Mouse (Mus musculus): ENCODE data around the gene Rapgef4. TPM values are rescaled to one million over a fixed set of nuclear protein-coding genes. Genes with fewer than 3 reads are reported as not detected.
"Not testable (repeated sequence)": the region's sequence is repeated elsewhere in the genome, so short reads cannot be mapped to it uniquely, and the experiment has no call there.

The Rapgef4 gene
- polyA plus RNA-seq, 1 experiment, result not detected

GRCm38 (mm10) chr2:72136486-72137264 is 155.6 kb downstream of the Rapgef4 start:
- H3K27ac ChIP-seq (ENCODE audit: insufficient read depth, low read depth, low read length), result no peak overlapping the region
- TF ChIP-seq CTCF (IDR thresholded peaks at IDR 0.05; ENCODE audit: insufficient read depth, low read depth, low read length) (no peak), POLR2A (IDR thresholded peaks at IDR 0.05; ENCODE audit: insufficient read depth, low read depth, low read length) (no peak)
- H3K4me1 ChIP-seq (ENCODE audit: control insufficient read depth, insufficient read depth, low read length), result peaks cover 2% of the 10 kb centered on the region; the same call in 1 of the 2 replicates
- 54% methylated on average over 9 of the region's 9 CpGs for WGBS
- no peak overlapping the region for H3K4me3 ChIP-seq (ENCODE audit: insufficient read depth, low read depth, low read length)

GRCm38 (mm10) chr2:72139863-72140845 is 159.1 kb downstream of the Rapgef4 start:
- Histone ChIP-seq H3K4me1 (ENCODE audit: control insufficient read depth, insufficient read depth, low read length) (peaks cover 3% of the 10 kb centered on the region; the same call in 1 of the 2 replicates), H3K27ac (ENCODE audit: insufficient read depth, low read depth, low read length) (no peak overlapping the region), H3K4me3 (ENCODE audit: insufficient read depth, low read depth, low read length) (no peak overlapping the region)
- TF ChIP-seq CTCF (IDR thresholded peaks at IDR 0.05; ENCODE audit: insufficient read depth, low read depth, low read length) (no peak), POLR2A (IDR thresholded peaks at IDR 0.05; ENCODE audit: insufficient read depth, low read depth, low read length) (no peak)
- 80% methylated on average over 14 of the region's 14 CpGs for WGBS

DNA sequence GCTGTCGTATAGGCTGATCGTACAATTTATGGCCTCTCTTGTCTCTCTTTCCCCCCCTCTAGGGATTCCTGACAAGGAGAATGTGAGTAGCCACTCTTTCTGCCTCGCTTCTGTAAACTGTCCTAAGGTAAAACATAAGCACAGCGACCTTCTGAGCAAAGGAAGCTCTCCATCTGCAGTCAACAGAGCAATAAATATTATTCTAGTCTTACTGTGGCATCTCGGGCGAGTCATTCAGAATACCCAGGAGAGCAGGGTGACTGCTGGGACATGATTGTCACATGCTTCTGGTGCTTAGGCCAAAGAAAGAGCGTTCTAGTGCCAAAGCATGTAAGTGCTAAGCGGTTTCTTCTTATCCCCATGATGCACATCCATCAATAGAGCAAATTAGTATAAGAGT is 160.1 kb downstream of the Rapgef4 start:
- TF ChIP-seq POLR2A (IDR thresholded peaks at IDR 0.05; ENCODE audit: insufficient read depth, low read depth, low read length) (no peak), CTCF (IDR thresholded peaks at IDR 0.05; ENCODE audit: insufficient read depth, low read depth, low read length) (no peak)
- H3K4me1 ChIP-seq (ENCODE audit: control insufficient read depth, insufficient read depth, low read length), result peaks cover 2% of the 10 kb centered on the region; the same call in 1 of the 2 replicates
- no peak overlapping the region for H3K27ac ChIP-seq (ENCODE audit: insufficient read depth, low read depth, low read length)
- 92% methylated on average over 8 of the region's 8 CpGs for whole genome bisulfite sequencing
- no peak overlapping the region for H3K4me3 ChIP-seq (ENCODE audit: insufficient read depth, low read depth, low read length)

GRCm38 (mm10) chr2:72141732-72142131 is 160.7 kb downstream of the Rapgef4 start:
- not testable (repeated sequence) for H3K4me3 ChIP-seq (ENCODE audit: insufficient read depth, low read depth, low read length); H3K27ac ChIP-seq (ENCODE audit: insufficient read depth, low read depth, low read length); H3K4me1 ChIP-seq (ENCODE audit: control insufficient read depth, insufficient read depth, low read length)
- WGBS, result 93% methylated on average over 4 of the region's 4 CpGs

DNA sequence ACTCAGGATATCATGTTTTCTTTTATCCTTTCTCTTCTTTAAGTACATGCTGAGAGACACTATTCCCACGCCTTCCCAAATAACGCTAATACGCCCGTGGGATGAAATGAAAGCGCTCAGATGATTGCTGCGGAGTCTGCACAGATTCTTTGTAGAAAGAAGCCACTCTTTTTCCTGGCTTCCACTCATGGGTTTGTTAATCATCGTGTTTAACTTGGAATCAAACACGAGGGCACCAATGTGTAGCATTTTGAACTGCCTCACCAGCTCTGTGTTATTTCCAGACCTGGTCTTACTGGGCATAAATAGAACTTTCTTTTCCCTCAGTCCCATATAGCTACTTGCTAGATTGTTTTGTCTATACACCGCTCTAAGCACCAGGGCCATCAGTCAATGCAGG is 162.4 kb downstream of the Rapgef4 start:
- WGBS, result 57% methylated on average over 9 of the region's 9 CpGs

DNA sequence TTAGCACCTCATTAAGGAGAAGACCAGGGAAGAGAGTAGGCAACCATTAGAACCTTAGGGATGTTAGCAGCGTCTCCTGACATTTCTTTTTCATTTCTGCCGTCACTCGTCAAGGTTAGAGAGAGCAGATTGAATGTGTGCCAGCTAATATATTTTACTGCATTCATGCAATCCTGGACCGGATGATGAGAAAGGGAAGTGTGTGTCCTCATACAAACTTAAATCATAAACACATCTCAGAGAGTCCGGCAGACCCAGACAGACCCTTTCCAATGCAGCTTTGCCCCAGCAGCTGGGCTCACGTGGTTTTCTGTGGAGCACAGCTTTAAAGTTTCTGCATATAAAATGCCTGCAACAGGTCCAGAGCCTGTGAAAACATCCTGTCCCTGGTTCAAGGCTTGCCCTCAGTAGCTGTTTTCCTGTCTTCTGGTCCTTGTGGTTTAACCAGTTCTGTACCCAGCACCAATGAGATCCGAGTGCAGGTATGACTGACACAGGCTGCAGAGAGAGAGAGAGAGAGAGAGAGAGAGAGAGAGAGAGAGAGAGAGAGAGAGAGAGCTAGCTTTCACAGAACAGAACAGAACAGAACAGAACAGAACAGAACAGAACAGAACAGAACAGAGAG is 163.6 kb downstream of the Rapgef4 start:
- no peak overlapping the region for H3K4me3 ChIP-seq (ENCODE audit: insufficient read depth, low read depth, low read length)
- WGBS, result 86% methylated on average over 7 of the region's 7 CpGs
- TF ChIP-seq POLR2A (IDR thresholded peaks at IDR 0.05; ENCODE audit: insufficient read depth, low read depth, low read length) (no peak), CTCF (IDR thresholded peaks at IDR 0.05; ENCODE audit: insufficient read depth, low read depth, low read length) (no peak)
- no peak overlapping the region for H3K27ac ChIP-seq (ENCODE audit: insufficient read depth, low read depth, low read length)
- peaks cover 5% of the 10 kb centered on the region; the same call in 1 of the 2 replicates for H3K4me1 ChIP-seq (ENCODE audit: control insufficient read depth, insufficient read depth, low read length)

More for the DNA sequence above, 162.4 kb downstream of the Rapgef4 start:
- no peak overlapping the region for H3K4me3 ChIP-seq (ENCODE audit: insufficient read depth, low read depth, low read length)
- TF ChIP-seq CTCF (IDR thresholded peaks at IDR 0.05; ENCODE audit: insufficient read depth, low read depth, low read length) (no peak), POLR2A (IDR thresholded peaks at IDR 0.05; ENCODE audit: insufficient read depth, low read depth, low read length) (no peak)
- H3K27ac ChIP-seq (ENCODE audit: insufficient read depth, low read depth, low read length), result no peak overlapping the region
- H3K4me1 ChIP-seq (ENCODE audit: control insufficient read depth, insufficient read depth, low read length), result peaks cover 5% of the 10 kb centered on the region; the same call in 1 of the 2 replicates

GRCm38 (mm10) chr2:72145281-72145875 is 164.3 kb downstream of the Rapgef4 start:
- no peak overlapping the region for H3K4me3 ChIP-seq (ENCODE audit: insufficient read depth, low read depth, low read length)
- peaks cover 5% of the 10 kb centered on the region; the same call in 1 of the 2 replicates for H3K4me1 ChIP-seq (ENCODE audit: control insufficient read depth, insufficient read depth, low read length)
- no peak for TF ChIP-seq CTCF (IDR thresholded peaks at IDR 0.05; ENCODE audit: insufficient read depth, low read depth, low read length)
- no peak for TF ChIP-seq POLR2A (IDR thresholded peaks at IDR 0.05; ENCODE audit: insufficient read depth, low read depth, low read length)
- WGBS, result 86% methylated on average over 11 of the region's 11 CpGs
- H3K27ac ChIP-seq (ENCODE audit: insufficient read depth, low read depth, low read length), result no peak overlapping the region

GRCm38 (mm10) chr2:72146061-72146460 is 165.0 kb downstream of the Rapgef4 start:
- peaks cover 5% of the 10 kb centered on the region; the same call in 1 of the 2 replicates for H3K4me1 ChIP-seq (ENCODE audit: control insufficient read depth, insufficient read depth, low read length)
- no peak overlapping the region for H3K4me3 ChIP-seq (ENCODE audit: insufficient read depth, low read depth, low read length)
- 62% methylated on average over 10 of the region's 10 CpGs for whole genome bisulfite sequencing
- no peak overlapping the region for H3K27ac ChIP-seq (ENCODE audit: insufficient read depth, low read depth, low read length)
- TF ChIP-seq CTCF (IDR thresholded peaks at IDR 0.05; ENCODE audit: insufficient read depth, low read depth, low read length) (no peak), POLR2A (IDR thresholded peaks at IDR 0.05; ENCODE audit: insufficient read depth, low read depth, low read length) (no peak)

Measured in olfactory bulb, adult 2 months (tissue).